Mouse (Mus musculus): ENCODE results near the gene Mcm10. TPM values are rescaled to one million over a fixed set of nuclear protein-coding genes. Genes with fewer than 3 reads are reported as not detected.

Gene Mcm10
- 46.0 and 72.6 TPM in 2 replicates for polyA plus RNA-seq (2012; rRNA removed)

GRCm38 (mm10) chr2:5012491-5013324 is at the start of gene Mcm10:
Gene Mcm10 (minus strand): TSS chr2:5012791.

DNA sequence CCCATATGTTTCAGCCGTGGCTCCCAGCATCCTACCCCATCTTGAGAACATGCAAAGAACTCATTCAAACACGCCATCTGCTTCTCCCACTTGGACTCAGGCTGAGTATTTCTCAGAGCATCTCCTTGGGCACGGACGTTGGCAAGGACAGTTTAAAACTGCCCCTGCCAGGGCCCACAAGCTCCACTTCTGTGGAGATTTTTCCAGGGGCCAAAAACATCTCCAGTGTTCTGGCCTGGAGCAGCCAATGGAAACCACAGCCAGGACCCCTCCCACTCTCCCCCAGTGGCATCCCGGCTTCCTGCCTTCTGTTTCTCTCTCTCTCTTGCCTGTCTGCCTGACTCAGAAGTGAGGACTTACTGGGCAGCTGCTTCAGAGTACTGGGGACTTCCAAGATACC is 36.8 kb downstream of the Mcm10 start, which contains the start of gene Ucma:
Ucma (plus strand) TSS at position 316 of the 400 bp plus-strand sequence.

Other genes starting within 250 kb of the Mcm10 start
- 89.6 and 104 TPM in 2 replicates for gene Sephs1, start 131.2 kb downstream of the Mcm10 start, polyA plus RNA-seq (2012; rRNA removed)
- gene Phyh, start 93.8 kb downstream of the Mcm10 start, polyA plus RNA-seq (2012; rRNA removed) = 20.6 and 26.3 TPM in 2 replicates
- 0.50 and 0.66 TPM in 2 replicates for gene Ucma, start 36.7 kb downstream of the Mcm10 start, polyA plus RNA-seq (2012; rRNA removed)
- gene Optn, start 51.3 kb upstream of the Mcm10 start, polyA plus RNA-seq (2012; rRNA removed) = 2.5 and 3.2 TPM in 2 replicates
- 3.2 and 4.7 TPM in 2 replicates for gene Ccdc3, start 125.0 kb upstream of the Mcm10 start, polyA plus RNA-seq (2012; rRNA removed)